Mouse (Mus musculus) heart, adult 11 months (tissue): ENCODE data around the gene Dlx3.

Source experiments
- DNase-seq: peaks from one replicate; pipeline ENCODE4 v3.0.0; 2022

The Dlx3 gene

GRCm38 (mm10) chr11:95088857-95089779, 30.8 kb upstream of the Dlx3 start:
- DNase-seq = peak; percentile 99

- DNase-seq = no peak
Measured at GRCm38 (mm10) chr11:95093077-95093476, 26.8 kb upstream of the Dlx3 start.

GRCm38 (mm10) chr11:95095596-95095995, 24.3 kb upstream of the Dlx3 start:
- DNase-seq = no peak

DNA sequence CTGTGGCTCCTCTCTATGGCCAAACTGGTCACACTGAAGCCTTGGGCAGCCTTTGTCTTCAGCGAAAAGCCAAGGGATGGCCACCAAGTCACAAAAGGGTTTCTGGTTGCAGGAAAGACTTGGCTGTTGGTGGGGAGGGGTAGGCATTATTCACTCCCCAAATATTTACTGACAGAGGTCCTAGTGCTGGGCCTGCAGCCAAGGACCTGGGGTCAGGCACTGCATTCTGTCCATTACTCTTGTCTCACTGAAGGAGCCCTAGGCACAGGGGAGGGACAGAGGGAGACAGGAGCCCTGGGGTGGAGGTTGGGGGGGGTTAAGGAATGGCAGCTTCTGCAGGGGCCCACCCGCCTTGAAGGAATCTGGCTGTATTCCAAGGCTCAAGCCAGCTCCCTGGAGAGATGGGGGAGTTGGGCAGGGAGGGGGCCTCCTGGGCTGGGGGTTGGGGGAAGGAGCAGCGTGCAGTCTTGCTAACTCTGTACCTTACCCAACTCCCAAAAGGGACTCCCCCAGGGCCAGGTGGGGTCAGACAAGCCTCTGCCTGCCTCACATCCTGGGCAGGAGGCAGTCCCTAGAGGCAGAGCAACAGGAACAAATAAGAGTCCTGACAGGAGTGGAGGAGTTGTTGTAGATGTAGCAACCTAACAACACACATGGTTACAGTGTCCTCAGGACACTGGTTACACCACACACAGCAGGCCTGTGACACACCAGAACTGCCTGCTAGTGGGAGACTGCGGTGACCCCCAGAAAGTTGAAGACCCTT, 23.1 kb upstream of the Dlx3 start:
- DNase-seq = peak; percentile 88

DNA sequence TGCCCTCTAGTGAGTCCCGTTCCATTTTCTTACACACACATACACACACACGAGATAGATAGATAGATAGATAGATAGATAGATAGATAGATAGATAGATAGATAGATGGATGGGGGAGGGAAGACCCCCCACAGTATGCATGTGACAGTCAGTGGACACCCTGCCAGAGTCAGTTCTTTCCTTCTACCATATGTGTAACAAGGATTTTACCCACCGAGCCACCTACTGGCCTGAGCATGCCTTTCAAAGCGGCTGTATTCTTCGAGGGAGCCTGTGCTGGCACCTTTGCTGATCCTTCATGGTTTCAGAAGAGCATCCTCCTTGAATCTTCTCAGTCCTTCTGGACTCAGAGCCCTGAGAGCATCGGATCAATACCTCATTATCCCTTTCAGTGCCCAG, 22.0 kb upstream of the Dlx3 start:
- DNase-seq = no peak

GRCm38 (mm10) chr11:95098346-95099095, 21.4 kb upstream of the Dlx3 start:
- DNase-seq = no peak

DNA sequence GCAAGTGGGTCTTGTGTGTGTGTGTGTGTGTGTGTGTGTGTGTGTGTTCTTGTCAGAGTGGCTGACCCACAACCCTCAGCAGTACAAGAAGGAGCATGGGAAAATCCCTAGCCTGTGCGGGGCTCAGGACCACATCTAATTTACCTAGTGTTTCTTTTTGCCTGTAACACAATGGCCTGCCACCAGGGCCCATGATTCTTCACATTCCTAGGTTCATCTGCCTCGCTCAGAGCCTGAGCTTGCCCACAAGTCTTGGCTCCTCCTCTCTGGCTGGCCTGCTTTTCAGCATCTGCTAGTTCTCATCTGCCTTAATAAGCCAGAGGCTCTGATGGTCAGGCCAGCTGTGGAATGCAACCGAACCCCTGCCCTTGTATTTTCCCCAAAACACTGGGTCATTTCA, 19.5 kb upstream of the Dlx3 start:
- DNase-seq = peak; percentile 92

DNA sequence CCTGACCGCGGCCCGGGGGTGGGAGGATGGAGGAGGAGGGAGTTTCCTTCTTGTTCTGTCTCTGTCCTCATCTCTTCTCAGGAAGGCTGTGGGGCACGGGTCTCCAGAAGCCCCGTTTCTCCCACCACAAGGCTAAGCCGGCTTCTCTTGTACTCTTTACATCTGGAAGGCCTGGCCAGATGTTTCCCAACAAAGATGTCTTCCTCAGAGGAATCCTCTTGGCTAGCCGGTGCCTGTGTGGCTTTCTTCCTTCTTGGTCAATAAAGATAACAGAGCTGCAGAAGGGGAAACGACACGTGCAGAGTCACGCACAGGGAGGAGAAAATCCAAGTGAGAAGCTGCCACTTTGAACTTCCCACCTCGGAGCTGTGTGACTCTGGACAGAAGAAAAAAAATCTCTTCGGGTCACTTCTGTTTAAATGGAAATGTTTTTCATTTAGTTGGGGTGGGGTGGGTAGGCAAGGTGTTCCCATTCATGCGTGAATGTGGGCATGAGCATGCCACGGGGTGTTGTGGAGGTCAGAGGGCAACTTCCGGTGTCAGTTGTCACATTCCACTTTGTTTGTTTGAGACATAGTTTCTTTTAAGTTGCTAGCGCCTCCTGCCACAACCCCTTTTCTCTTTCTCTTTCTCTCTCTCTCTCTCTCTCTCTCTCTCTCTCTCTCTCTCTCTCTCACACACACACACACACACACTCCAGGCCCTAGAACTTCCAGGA, 18.7 kb upstream of the Dlx3 start:
- peak; percentile 92 for DNase-seq

- peak; percentile 87 for DNase-seq
Measured at GRCm38 (mm10) chr11:95102161-95102904, 17.6 kb upstream of the Dlx3 start.

DNA sequence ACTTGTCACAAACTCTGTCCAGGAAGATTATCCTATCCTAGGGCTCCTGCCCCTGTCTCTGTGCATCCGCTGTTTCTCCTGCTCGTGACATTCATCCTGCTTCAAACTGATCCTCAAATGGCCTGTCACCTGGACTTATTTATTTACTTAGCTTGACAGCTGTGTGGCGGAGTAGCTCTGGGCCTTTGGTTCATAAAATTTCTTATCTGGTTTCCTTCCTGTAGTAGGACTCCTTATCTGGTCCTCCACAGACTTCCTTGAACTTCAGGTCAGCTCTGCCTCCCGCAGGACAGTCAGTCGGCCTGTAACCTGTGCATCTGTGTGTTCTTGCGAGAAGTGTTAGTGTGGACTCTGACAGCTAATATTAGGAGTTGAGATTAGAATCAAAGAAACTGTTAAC, 15.7 kb upstream of the Dlx3 start:
- peak; percentile 96 for DNase-seq

DNA sequence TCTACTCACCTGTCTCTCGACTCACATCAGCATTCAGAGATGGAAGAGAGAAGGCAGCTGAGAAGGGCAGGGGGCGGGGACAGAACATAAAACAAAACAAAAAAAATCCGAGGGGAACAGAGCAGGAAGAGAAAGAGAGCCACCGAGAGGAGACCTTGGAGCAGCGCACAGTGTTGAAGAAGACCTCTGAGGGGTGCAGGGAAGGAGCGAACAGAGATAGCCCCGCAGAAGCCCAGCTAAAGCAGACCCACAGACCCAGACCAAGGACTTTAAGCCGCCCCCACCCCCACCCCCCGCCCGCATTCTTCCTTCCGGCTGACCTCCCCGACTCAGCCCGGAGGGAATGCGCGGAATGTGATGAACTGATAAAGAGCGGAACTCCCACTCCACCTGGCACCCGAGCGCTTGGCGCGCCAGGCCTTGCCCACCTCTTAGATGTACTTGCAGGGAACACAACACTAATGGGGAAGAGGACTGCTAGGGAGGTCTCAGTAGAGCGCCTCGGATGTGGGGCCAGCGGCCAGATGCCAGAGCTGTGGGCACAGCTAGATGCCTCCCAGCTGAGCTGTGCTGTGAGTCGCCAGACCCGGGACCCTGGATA, 14.5 kb upstream of the Dlx3 start:
- peak; percentile 92 for DNase-seq

GRCm38 (mm10) chr11:95106440-95107236, 13.3 kb upstream of the Dlx3 start:
- DNase-seq = peak; percentile 95

GRCm38 (mm10) chr11:95109000-95109399, 10.9 kb upstream of the Dlx3 start:
- DNase-seq = no peak

DNA sequence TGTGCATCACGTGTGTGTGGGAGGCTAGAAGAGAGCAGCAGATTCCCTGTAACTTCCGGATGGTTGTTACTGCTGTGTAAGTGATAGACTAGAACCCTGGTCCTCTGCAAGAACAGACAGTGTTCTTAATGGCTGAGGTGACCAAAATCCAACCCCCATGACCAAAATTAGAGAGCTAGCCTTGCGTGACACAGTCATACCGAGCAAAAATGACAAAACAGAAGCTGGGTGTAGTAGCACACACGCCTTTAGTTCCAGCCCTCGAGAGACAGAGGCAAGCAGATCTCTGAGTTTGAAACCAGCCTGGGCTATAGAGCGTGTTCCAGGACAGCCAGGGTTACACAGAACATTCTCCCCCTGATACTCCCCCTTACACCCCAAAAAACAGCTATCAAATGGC, 9.8 kb upstream of the Dlx3 start:
- no peak for DNase-seq

- peak; percentile 94 for DNase-seq
Measured at GRCm38 (mm10) chr11:95117030-95117429, 2.9 kb upstream of the Dlx3 start.

GRCm38 (mm10) chr11:95118505-95118904, 1.4 kb upstream of the Dlx3 start:
- peak; percentile 93 for DNase-seq

DNA sequence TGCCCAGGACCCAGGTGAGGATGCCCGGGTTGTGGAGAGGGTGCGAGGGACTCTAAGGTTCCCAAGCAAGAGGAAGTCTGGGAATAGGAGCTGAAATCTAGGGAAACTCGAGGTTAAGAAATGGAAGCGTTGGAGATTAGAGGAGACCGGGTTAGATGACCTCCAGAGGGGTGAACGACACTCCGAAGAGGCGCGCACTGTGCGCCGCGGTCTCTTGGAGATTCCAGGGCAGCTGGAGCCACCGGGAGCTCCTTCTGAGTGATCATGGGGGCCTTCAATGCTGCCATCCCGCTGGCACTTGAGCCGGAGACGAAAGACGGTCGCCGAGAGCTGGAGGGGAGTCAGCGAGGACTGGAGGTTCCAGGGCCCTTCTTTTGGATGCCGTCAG, 708 bp downstream of the Dlx3 start:
- no peak for DNase-seq

DNA sequence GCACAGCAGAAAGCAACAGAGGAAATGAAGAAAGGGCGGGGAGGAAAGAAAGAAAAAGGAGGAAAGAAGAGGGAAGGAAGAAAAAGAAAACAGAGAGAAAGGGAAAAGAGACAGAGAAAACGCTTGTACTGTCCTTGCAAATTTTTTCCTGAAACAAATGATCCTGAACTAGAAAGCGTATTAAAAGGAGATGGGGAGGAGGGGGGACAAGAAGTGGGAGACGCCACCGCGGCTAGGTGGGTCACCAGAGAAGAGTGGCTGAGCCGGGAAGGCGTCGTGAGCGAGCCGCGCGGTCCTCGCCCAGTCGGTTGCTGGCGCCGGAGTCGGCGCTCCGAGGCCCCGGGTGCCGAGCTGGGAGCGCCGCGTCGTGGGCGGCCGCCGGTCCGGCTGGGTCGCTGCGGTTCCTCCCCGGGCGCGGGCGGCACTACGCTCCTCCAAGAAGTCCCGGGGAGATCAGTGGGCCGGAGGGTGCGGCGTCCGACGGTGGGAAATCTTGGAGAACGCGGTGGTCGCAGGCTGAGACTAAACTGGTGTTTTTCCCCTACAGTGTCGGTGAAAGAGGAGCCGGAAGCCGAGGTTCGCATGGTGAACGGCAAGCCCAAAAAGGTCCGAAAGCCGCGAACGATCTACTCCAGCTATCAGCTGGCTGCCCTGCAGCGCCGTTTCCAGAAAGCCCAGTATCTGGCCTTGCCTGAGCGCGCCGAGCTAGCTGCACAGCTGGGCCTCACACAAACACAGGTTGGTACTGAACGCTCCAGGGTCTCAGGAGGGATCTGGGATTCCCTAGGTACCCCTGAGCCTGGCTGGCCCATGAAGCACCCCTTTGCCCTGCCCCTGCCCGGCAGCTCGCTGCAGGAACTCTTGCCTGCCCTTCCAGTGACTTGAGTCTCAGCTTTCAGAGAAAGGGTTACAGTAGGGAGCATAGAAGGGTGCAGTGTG, 1.5 kb downstream of the Dlx3 start:
- no peak for DNase-seq

GRCm38 (mm10) chr11:95122100-95122489, 2.2 kb downstream of the Dlx3 start:
- no peak for DNase-seq
